Mouse (Mus musculus) G1E (cell line): Measurements from ENCODE around the gene Plekhg5.

Experiments
- CTCF ChIP-seq: IDR thresholded peaks from 2 replicates; pipeline ENCODE4 v1.5.1; 2012; ENCODE audit warnings: low read depth, low read length, inconsistent platforms, mixed read lengths
- GATA1 ChIP-seq: IDR thresholded peaks from 2 replicates; pipeline ENCODE4 v1.6.1; 2012; ENCODE audit warnings: borderline replicate concordance, low read length, inconsistent platforms, mixed read lengths
- GATA2 ChIP-seq: IDR thresholded peaks from 2 replicates; pipeline ENCODE4 v1.6.1; 2012; ENCODE audit warnings: low read depth, low read length, inconsistent platforms, borderline replicate concordance

DNA sequence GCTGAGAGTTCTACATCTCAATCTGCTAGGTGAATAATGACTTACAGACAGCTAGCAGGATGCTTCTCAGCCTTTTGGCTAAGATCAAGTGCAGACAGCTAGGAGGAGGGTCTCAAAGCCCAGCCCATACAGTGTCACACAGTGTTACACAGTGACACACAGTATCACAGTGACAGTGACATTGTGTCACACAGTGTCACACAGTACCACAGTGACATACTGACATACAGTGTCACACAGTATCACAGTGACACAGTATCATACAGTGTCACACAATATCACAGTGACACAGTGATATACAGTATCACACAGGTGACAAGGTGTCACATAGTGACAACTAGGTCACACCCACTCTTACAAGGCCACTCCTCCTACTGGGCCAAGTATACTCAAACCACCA is 5.0 kb upstream of the Plekhg5 start:
- TF ChIP-seq CTCF: no peak
- TF ChIP-seq GATA1: no peak
- TF ChIP-seq GATA2: no peak
